Mouse (Mus musculus): ENCODE data around the gene Plin5.
"Not testable (repeated sequence)": the region's sequence is repeated elsewhere in the genome, so short reads cannot be mapped to it uniquely, and the experiment has no call there.

Gene Plin5

DNA sequence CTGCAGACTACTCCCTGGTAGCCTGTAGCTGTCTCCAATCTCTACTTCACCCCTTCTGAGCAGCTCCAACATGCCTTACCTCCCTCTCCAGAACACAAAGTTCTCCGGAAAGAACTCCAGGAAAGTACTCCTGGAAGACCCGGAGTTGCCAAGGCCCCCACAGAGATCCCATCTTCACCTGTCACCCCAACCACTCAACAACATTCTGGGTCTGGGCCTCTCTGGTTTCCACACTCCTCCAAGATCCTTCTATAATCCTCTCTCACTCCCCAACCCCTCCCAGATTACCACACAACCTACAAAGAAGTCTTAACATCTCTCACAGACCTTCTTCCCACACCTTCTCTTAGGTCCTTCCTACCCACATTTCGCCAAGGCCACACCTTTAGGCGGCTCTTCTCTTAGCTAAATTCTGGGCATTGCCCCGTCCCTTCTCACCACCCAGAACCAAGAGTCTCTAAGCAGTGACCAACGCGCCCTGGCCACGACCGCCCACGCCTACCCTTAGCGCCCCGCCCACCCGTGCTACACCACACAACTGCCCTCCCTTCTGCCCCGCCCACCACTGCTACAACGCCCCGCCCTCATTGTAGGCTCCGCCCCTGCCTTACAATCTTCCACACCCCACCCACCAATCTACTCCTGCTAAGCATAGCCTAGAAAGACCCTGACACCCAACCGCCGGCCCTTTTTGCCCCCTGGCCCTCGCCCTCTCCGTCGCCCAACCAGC lies 43.1 kb downstream of the Plin5 start:
- peak; percentile 81 for DNase-seq (ENCODE audit: low read depth, low spot score)

DNA sequence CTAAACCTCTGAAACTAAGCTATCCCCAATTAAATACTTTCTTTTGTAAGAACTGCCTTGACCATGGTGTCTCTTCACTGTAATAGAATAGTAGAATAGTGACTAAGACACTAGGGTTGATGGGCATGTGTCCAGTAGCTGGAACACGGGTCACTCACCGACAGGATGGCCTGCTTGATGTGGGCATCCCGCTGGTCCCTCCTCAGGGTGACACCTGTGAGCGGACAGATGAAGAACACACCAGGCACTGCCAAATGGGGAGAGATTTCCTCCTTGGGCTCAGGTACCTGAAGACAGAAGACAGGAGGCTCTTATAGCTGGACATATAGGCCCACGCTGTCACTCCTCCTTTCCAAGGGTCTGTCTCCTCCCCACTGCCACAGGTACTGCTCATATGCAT lies 45.2 kb downstream of the Plin5 start:
- no peak for DNase-seq (ENCODE audit: low read depth, low spot score)

DNA sequence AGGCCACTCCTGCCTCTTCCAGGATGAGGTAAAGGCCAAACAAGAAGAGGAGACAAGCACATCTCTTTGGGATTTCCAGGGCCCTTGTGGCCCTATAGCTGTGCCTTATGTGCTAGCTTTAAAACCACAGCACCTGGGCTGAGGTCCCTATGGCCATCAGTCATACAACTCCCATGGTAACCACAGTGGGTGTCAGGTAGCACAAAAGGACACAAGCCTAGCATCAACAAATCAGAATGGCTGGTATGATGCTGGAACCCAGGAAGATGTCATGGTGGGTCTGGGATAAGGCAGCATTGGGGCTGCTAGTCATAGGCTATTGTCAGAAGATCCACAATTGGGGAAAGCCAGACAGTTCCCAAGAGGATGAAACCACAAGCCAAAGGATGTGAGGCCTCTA lies 46.3 kb downstream of the Plin5 start:
- DNase-seq (ENCODE audit: low read depth, low spot score): no peak

DNA sequence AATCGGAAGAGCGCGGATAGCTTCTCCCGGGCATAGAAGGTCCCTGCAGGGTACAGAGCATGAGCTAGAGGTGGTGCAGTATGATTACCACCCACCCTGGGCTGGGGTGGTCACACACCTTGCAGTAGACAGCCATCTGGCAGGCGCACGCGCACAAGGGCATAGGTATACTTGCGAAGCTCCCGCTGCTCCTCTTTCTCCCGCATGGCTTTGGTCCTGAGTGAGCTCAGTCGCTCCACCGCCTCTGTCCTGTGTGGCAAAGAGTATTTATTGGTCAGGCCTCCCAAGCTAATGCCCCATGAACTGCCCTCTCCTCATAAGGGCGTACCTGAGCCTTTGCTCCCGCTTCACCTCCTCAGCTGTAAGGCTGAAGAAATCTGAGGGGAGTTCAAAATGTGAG lies 48.3 kb downstream of the Plin5 start:
- no peak for DNase-seq (ENCODE audit: low read depth, low spot score)

DNA sequence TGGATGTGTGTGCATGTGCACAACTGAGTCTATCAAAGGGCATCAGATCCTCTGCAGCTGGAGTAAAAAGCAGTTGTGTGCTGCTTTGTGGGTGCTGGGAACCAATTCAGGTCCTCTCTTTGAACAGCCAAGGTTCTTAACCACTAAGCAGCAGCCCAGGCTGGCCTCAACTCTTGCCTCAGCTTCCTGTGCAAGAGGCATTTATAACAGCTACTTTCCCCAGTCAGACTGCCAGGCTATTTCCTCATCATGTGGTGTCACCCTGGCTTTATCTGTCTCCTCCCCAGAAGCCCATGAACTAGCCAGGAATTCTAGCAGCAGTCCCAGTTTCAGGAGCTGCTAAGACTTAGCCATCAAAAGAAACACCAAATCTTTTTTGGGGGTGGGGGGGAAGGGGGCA lies 50.9 kb downstream of the Plin5 start:
- no peak for DNase-seq (ENCODE audit: low read depth, low spot score)

DNA sequence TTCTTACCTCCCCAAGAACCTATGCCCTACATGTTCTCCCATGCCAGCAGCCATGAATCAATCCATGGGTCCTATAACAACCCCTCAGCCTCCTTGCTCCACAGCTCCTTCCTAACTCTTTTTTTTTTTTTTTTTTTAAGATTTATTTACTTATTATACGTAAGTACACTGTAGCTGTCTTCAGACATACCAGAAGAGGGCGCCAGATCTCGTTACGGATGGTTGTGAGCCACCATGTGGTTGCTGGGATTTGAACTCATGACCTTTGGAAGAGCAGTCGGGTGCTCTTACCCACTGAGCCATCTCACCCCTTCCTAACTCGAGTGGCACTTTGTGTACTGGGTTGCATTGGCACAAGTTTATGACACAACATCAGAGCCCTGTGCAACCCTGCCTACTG lies 51.7 kb downstream of the Plin5 start:
- DNase-seq (ENCODE audit: low read depth, low spot score): not testable (repeated sequence)

DNA sequence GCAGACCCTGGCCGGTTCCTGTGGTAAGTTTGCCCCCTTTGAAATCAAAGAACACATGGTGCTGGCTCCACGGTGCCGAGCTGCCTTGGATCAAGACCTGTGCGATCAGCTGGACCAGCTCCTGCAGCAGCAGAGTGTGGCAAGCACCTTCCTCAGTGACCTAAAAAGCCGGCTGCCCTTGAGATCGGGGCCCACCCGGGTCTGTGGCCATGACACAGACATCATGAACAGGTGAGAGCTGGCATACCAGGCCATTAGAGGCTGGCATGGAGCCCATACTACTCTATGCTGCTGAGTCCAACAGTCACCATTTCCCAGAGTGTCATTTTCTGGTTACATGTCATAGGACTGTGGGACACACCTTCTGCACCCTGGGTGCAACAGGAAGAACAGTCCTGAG lies 55.3 kb downstream of the Plin5 start:
- no peak for DNase-seq (ENCODE audit: low read depth, low spot score)

Measured in brain, adult 2 months (tissue).